Mouse (Mus musculus): ENCODE data around the gene Itih5. TPM values are rescaled to one million over a fixed set of nuclear protein-coding genes. Genes with fewer than 3 reads are reported as not detected.

Gene Itih5
- total RNA-seq, 2 experiments from 2014 or later, result 18.7 to 20.0 TPM

DNA sequence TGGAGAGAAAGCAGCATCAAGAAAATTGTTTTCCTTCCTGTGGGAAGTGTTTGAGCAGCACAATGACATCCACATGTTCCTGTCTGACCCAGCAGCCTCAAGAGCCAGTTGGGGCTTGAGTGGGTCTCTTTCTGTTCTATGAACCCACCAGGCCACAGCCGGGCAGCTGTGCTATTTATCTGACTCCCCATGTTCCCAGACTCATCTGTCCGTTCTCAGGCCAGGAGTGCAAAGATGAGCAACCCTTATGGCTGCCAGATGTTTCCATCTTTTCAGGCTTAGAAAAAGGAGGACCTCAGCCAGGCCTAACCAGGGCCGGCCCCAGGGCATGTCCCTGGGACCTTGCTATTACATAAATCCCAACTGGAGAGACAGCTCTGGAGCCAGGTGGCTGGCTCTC, 100.0 kb downstream of the Itih5 start:
- DNase-seq, result no peak
- intact Hi-C loops (cut with DNase I), result no loop called here

DNA sequence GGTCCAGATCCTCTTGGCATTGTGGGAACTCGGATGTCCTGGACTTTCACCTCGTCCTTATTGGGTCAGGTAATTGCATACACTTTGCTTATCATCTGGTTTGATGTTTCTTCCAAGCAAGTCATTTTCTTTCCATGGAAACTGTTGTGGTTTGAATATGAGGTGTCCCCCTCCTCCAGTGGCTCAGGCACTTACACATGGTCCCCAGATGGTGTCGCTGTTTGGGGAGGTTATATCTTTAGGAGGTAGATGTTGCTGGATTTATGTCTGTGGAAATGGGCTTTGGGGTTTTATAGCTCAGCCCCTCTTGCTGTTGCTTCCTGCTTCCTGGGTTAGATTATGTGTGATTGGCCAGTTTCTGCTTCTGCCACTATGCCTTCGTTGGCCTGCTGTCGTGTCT, 103.6 kb downstream of the Itih5 start:
- DNase-seq, result no peak
- intact Hi-C loops (cut with DNase I), result no loop called here

DNA sequence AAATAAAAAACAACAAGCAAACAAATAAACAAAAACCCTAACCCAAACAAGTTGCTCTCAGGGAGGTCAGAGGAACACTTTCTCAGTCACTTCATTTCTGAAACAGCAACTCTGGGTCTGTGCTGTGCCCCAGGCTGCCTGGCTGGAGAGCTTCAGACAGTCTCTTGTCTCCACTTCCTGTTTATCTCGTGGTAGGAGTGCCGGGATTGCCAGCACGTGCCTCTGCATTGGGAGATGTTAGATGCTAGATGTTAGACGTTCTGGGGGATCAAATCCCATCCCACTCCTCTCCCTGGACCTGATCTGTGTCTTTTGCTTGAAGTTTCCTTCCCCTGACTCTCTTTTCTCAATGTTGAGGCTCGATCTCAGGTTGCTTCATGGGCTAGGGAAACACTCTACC, 104.9 kb downstream of the Itih5 start:
- intact Hi-C loops (cut with DNase I), result no loop called here
- DNase-seq, result no peak

DNA sequence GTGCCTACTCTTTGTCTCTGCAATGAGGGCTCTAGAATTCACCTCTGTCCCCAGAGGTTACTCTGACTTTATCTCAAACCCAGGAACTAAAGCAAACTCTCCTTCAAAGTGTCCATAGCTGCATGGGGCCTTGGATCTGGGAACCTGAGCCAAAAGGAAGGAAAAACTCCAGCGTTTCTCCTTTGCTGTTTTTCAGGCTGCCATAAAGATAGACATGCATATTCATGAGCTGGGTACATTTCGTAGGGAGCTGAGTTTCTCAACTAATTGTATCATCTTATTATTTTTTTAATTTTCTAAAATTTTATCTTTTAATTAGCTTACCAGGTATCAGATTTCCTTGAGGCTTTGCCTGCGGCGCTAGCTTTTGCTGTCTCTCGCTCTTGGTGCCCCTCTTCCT, 106.7 kb downstream of the Itih5 start:
- intact Hi-C loops (cut with DNase I), result no loop called here
- DNase-seq, result no peak

DNA sequence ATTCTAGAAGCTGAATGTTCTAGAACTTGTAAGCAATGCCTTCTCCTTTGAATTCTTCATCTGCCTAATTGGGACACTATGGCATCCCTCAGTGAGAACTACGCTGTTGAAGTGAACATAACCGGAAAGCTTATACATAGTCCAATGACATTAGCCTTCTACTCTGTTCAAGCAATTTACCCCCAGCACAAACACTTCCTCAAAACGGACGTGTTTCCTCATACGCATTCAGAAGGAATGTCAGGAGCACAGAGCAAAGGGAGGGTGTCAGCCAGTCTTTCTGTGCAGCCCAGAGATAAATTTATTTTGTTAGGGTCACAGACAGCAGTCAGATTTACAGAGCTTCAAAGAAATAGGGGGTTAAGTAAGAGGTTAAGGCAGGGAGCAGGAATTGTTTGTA, 108.0 kb downstream of the Itih5 start:
- DNase-seq, result no peak
- intact Hi-C loops (cut with DNase I), result no loop called here

DNA sequence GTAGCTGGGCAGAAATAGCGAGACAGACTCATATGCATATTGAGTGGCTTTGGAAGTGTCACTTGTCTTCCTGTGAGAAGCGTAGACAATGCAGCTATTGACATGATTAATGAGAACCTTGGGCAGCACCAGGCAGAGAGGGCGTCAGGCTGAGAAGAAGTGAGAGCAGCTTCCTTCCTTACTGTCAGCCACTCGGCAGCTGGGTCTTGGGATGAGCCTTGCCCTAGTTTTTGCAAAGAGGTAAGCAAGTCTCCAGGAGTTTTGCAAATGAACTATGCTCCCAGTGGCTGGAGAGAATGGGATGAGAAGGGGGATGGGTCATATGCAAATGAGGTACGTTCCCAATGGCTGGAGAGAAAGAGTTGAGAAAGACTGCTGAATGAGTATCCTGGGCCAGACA, 109.4 kb downstream of the Itih5 start:
- intact Hi-C loops (cut with DNase I), result no loop called here
- DNase-seq, result no peak

DNA sequence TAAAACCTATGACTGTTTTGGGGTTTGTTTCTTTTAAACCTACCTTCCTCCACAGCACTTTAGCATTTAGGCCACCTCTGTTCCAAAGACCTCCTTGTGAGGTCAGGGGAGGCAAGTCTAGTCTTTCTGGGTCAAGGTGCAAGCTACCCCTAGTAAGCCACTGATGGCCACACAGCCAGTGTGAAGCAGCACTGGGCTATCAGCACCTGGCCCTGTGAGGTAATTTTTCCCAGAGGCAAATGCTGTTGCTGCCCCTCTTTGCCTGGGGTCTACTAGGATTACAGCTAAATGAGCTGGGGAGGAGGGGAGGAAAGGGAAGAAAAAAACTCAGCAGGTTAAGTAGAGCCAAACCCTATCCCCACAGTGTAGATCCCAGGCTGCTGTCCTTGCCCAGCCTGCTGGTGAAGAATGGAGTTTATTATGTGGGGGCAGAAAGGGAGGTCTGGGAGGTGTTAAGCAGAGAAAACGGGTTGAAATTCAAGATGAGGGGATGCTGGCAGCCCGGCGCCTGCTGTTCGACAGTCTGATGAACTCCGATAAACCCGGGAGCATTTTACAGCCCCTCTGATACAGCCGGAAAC, 110.6 kb downstream of the Itih5 start:
- DNase-seq, result no peak
- intact Hi-C loops (cut with DNase I), result no loop called here

DNA sequence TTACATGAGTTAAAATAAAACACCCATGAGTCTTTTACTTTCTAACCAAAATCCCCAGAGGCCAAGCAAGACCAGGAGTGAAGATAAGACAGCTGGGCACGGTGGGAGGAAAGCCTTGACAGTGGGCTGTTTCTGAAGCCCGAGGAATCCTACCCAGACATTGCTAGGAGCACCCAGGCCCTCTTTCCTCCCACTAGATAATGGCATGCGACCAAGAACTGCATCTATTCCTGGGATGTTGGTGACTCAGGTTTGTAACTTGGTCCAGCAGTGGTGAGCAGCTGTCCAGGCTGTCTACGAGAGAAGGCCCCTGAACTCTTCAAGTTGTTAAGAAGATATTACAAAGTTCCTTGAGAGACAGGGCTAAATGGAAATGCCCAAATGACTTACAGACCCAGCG, 112.5 kb downstream of the Itih5 start:
- intact Hi-C loops (cut with DNase I), result no loop called here
- DNase-seq, result no peak

DNA sequence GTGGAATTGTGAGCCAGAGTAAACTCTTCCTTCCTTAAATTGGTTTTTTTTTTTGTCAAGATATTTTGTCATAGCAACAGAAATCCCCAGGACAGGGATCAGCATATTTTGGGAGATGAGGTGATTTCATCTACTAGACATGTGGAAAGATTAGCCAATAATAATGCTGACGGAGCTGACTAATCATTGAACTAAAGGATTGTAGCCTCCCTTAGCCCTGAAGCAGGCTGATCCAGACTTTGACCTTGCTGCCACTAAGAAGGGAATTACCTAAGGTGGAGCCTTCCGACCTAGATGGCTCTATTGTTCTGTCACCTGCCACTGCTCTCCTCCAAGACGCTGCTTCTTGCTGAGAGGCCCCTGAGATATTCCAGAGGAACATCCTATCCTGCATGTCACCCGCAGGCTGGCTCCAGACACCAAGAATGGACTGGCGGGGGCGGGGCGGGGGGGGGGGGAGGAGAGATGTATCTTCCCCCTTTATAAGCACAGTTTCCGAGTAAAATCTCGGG, 119.3 kb downstream of the Itih5 start:
- DNase-seq, result no peak
- intact Hi-C loops (cut with DNase I), result no loop called here

DNA sequence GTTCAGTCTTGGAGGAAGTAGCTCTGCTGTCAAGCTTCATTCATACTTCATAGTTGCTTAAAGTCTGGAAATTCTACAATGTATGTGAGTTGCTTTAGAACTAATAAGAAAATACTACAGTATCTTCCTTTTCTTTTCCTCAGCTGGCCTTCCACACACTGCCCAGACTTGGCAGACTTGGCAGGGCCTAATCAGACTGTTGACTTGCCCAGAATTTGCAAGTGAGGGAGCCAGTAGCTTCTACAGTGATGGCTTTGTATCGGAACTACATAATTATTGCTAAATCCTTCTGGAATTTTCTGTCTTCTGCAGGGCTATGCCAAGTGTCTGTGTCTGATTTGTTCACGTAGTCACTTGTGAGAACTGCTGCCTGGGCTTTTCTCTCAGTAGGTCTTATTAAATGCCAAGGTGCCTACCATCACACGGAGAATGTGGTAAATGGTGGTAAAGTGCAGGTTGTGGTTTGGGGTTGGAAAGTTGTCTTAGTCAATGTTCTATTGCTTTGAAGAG, 120.2 kb downstream of the Itih5 start:
- intact Hi-C loops (cut with DNase I), result no loop called here
- DNase-seq, result peak in 1 of 2 experiments; percentile 39

DNA sequence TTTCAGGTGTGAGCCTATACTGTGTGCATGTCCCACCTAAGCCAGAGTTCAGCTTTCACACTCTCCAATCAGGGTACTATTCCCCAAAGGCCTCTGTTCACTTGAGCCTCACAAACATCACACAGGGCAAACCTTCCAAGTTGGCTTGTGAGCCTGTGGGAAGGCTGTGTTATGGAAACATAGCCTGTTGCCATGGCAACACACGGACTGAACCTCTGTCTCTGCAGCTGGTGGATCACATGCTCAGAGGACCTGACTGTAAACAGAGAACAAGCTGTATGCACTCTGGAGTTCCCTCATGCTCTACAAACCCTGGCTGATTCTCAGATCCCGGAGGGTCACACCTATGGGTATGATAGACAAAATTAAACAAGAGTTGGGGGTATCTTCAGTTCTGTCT, 122.8 kb downstream of the Itih5 start:
- DNase-seq, result peak; percentile 64 to 76
- intact Hi-C loops (cut with DNase I), result no loop called here

DNA sequence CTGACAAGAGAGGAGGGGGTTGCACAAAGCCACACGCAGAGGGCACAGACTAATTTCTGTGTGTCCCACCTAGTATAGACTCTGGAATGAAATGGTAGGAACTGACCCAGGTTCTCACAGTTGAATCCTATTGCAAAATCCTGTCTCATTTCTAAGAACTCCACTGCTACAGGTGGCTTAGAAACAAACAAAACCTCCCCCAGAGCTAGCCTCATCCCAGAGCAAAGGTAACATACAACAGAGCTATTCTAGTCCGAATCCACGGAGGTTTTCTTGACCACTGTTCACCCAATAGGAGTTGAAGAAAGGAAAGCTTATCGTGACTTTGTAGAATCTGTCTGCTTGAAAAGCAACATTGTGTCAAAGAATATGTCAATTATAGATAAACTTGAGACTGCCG, 130.3 kb downstream of the Itih5 start:
- intact Hi-C loops (cut with DNase I), result no loop called here
- DNase-seq, result no peak

DNA sequence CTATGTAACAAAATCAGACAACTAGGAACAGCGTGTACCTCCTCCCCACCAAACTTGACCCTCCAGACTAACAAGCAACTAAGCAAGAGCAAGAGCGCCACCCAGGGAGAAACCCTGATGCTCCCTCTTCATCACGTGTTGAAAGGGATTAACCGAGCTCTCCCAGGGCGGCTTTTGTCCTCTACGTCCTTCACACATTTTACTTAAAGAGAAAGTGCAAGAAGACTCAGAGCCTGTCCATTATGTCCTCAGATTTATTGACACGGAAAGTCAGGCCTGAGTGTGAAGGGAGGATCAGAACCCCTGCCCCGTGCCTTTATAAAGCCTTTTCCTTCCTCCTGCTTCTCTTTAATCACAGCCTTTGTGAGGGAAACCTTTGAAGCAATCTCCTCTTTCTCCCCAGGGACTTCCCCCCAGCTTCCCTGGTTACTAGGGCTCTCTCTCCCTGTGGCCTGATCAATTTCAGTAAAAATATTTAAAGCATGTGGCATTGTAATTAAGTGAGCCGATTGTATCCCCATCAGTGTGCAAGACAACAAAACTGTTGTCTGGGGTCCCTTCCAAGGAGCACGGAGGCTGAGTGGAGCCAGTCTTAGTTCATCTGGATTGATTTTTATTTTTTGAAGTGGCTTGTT, 131.4 kb downstream of the Itih5 start:
- DNase-seq, result peak; percentile 42 to 53

DNA sequence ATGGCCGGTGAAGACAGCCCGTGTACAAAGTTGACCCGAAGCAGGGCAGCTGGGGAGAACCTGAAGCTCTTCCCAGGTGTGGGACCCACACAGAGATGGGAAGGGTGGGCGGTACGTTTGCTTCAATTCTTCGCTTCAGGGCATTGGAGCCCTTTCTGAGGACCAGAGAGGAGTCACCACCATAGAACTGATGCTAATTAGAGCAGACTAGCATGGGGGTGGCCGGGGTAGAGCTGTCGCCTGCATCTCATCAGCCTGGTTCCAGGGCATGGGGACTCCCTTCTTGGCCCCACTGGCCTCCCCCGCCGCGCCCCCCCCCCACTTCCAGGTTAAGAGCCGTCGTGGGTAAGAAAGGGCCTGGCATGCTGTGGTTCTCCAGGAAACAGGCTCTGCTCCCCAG, 132.6 kb downstream of the Itih5 start:
- no peak for DNase-seq
- intact Hi-C loops (cut with DNase I), result loop anchor here (5.0 kb wide), 1 partner anchor 1609 kb away; no protein-coding TSS in a partner anchor

More for the DNA sequence above, 131.4 kb downstream of the Itih5 start:
- intact Hi-C loops (cut with DNase I), result loop anchor here (5.0 kb wide), 1 partner anchor 1607 kb away; no protein-coding TSS in a partner anchor

DNA sequence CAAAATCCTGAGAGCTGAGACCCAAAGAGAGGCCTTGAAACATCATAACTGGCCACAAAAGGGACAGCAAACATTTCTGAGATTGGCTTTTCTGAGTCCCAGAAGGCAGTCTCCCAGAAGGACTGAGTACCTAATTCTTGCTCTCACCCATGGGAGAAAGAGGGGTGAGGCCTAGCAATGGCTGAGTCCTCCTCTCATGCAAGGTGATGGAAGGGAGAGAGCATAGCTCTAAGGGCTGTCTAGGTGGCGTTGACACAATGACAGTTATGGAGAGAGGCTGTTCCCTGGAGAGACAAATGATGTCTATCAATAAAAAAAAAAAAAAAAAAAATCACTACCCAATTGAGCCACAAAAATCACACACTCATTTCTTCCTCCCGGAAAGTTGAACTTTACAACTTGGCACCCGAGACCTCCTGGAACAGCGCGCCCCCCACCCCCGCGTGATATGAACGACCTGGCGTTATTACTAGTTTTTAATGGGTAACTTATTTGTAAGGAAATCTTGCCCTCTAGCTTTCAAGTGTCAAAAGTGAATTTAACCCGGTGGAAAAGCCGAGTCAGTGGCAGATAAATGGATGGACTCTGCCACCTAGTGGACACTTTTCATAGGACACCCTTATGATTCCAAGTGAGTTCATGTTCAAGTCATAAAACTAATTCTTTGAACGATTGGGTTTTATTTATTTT, 134.9 kb downstream of the Itih5 start:
- DNase-seq, result peak; percentile 59 to 82
- intact Hi-C loops (cut with DNase I), result loop anchor here (1.0 to 5.0 kb wide), 3 partner anchors 146 to 1611 kb away; no protein-coding TSS in a partner anchor

DNA sequence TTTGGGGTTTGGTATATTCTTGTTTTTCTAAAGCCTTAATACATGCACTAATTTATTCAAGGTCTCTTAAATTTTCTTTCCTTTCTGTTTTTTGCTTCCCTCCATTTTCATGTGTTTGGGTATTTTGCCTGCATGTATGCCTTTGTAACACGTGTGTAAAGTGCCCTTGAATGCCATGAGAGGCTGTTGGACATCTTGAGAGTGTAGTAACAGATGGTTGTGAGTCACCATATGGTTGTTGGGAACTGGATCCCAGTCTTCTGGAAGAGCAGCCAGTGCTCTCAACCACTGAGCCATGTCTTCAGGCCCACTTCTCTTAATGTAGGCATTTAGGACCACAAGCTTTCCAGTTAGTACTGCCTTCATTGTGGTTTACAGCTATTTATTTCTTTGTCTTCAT, 135.5 kb downstream of the Itih5 start:
- no peak for DNase-seq
- intact Hi-C loops (cut with DNase I), result loop anchor here (1.0 to 5.0 kb wide), 3 partner anchors 147 to 1612 kb away; no protein-coding TSS in a partner anchor

DNA sequence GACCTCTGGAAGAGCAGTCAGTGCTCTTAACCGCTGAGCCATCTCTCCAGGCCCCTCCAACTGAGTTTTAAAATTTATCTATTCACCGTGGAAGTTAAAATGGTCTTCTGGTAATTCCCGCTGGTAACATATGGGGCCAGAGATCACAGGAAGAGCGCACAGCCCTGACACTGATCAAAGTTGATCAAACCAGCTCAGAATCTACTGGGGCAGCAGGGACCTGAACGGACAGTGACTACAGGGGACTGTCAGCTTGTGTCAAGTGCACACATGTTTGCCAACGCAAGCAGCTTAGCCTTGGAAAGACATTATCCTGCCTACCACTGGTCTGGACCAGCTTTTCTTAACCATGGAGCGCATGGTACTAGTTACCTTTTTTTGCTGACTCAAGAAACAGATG, 136.7 kb downstream of the Itih5 start:
- intact Hi-C loops (cut with DNase I), result no loop called here
- DNase-seq, result no peak

DNA sequence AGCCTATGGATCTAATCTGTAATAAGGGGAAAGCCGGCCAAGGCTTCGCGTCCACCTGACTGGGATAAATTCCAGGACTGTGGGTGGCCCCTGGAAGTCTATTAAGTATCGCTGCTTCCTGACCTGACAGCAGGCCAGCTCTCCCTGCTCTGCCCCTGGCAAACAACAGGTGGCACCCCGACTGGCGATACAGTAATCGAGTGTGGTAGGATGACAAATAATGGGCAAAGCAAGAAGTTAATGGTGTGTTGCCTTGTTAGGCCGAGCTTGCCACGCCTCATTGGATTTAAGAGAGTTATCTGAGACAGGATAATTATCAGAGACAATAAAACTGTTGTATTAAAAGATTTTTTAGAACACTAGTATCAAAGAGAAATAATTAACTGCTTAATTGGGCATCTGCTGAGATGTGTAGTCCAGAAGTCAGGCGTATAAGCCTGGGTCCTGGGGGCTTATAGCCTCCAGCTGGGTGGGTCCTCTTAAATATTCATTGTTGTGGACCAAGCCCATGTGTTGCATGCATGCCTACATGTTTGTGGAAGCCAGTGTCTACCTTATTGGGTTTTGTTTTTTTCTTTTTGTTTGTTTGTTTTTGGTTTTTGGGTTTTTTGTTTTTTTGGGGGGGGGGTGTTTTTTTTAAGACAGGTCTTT, 140.3 kb downstream of the Itih5 start:
- intact Hi-C loops (cut with DNase I), result no loop called here
- DNase-seq, result no peak

DNA sequence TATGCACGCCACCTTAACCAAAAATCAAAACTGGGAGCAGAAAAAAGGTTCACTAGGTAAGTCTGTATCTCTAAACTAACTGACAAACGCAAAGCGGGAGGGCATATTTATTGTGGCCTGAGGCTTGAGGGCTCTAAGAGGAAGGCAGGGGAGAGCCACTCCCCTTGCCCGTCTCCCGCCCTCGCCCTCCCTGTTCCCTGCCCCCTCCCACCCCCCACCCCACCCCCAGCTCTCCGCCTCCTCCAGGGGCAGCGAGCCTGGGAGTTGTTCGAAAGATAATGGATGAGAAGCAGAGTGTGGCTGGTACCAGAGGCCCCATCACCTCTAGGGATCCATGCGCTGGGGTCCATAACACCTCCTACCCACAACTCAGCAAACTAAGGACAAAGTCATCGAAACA, 142.5 kb downstream of the Itih5 start:
- intact Hi-C loops (cut with DNase I), result no loop called here
- no peak for DNase-seq

DNA sequence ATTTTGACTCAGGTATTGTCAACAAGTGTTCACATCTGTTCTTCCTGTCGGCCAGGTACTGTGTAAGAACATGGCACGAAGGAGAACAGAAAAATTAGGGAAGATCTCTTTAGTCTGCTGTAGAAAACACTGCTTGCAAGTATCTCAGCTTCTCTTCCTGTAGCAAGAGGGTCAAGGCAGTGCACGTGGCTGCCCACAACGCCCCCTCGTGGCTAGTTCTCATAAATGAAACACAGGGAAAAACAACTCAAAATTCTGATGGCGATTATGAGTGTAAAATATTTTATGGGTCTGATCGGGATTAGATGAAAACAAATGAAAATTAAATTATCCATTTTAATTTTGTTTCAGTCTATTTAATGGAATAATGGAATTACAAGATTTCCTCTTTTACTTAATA, 146.9 kb downstream of the Itih5 start:
- intact Hi-C loops (cut with DNase I), result no loop called here
- DNase-seq, result peak in 1 of 2 experiments; percentile 18

DNA sequence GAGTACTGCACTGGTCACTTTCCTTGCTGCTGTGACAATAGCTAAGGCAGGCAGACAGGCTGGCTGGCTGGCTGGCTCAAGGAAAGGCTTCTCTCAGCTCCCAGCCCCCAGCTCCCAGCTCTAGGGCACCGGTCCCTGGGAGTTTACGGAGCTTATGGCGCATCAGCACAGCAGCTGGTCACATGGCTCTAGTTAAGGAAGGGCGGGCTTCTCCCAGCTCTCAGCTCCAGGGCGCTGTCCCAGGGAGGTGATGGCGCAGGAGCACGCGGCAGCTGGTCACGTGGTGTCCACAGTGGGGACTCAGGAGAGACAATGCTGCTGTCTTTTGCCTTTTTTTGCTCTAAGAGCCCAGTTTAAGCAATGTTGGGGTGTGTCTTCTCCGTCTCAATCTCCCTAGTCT, 147.4 kb downstream of the Itih5 start:
- peak in 1 of 2 experiments; percentile 19 for DNase-seq
- intact Hi-C loops (cut with DNase I), result no loop called here

Data from heart, postnatal 14 days (tissue).